Mouse (Mus musculus) heart, embryonic 13.5 days (tissue): ENCODE results near the gene Armh1. TPM values are rescaled to one million over a fixed set of nuclear protein-coding genes. Genes with fewer than 3 reads are reported as not detected.
A peak's percentile ranks its signal among the peaks of the same experiment; 100 is the strongest.

ENCODE experiments used
- ATAC-seq: fragments of 200-750 bp; cut with Nextera tagmentation; 2 replicates; pipeline ENCODE4 v1.8.0; 2017; ENCODE audit warnings: moderate TSS enrichment; ENCODE audit not compliant: insufficient number of reproducible peaks, low FRiP score, low TSS enrichment; ENCODE audit errors: extremely low read depth
- H3K27ac ChIP-seq: fragments of 300-500 bp; sonication (generic); replicated peaks from 2 replicates; pipeline ENCODE4 v1.5.1; 2015; ENCODE audit warnings: moderate library complexity, mild to moderate bottlenecking, inconsistent platforms
- H3K27me3 ChIP-seq: fragments of 300-500 bp; sonication (generic); replicated peaks from 2 replicates; pipeline ENCODE4 v1.6.1; 2015; ENCODE audit warnings: mild to moderate bottlenecking, inconsistent platforms
- H3K36me3 ChIP-seq: fragments of 300-500 bp; sonication (generic); 2 replicates; pipeline ENCODE4 v1.6.1; 2015; ENCODE audit warnings: mild to moderate bottlenecking, inconsistent platforms
- H3K4me1 ChIP-seq: fragments of 300-500 bp; sonication (generic); 2 replicates; pipeline ENCODE4 v1.6.1; 2015; ENCODE audit warnings: inconsistent platforms
- H3K4me2 ChIP-seq: fragments of 300-500 bp; sonication (generic); 2 replicates; pipeline ENCODE4 v1.6.1; 2015; ENCODE audit warnings: inconsistent platforms, mild to moderate bottlenecking, moderate library complexity
- H3K4me3 ChIP-seq: fragments of 300-500 bp; sonication (generic); 2 replicates; pipeline ENCODE4 v1.5.1; 2015; ENCODE audit warnings: moderate library complexity, mild to moderate bottlenecking, inconsistent platforms
- H3K9ac ChIP-seq: fragments of 300-500 bp; sonication (generic); 2 replicates; pipeline ENCODE4 v1.6.1; 2015; ENCODE audit warnings: inconsistent platforms, mild to moderate bottlenecking, moderate library complexity
- H3K9me3 ChIP-seq: fragments of 300-500 bp; sonication (generic); 2 replicates; pipeline ENCODE4 v1.6.1; 2016; ENCODE audit warnings: inconsistent platforms
- WGBS: fragments of 180-500 bp; shearing (Covaris S2); methylation state at CpG from one replicate; pipeline ENCODE4 v1.1.7; 2015; ENCODE audit warnings: mixed read lengths; 5-methylcytosine and 5-hydroxymethylcytosine counted together
- polyA plus RNA-seq: library from polyadenylated mRNA; unstranded; fragments of >200 nt; fragmentation: Nextera tagmentation; extraction: Ambion mirVana; gene quantifications from 2 replicates; pipeline ENCODE4 v1.2.1, GENCODE M21; 2015

The Armh1 gene
- polyA plus RNA-seq, 1 experiment from 2014 or later: 0.35 TPM

DNA sequence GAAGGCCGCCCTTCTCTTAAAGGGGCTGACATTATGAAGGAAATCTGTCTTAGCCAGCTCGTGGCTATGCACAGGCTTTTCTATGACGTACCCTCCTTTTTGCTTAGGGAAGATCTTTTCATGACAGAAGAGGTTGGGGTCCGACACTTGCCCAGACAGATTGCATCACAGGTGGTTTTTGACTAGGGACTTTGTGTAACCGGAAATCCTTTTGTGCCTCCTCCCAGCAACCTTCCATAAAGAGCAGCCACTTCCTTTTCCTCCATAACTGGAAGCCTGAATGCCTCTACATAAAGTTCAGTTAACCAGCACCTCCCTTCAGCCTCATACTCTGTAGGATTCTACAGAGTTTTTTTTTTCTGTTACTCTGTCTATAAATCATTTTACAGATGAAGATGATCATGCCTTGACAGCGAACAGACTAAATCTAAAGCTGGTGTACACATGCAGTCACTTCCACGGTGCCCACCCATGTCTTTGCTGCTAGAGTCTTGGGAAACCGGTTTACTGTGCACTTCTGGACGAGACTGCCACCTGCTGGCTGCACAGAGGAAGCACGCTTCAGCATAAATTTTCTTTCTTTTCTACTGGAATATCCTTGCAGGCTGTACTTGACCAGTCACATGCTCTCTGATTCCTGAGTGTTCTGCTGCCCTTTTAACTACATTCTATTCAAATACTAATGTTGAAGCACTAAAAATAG lies 33.3 kb downstream of the Armh1 start:
- WGBS: 30% methylated on average over 10 of the region's 10 CpGs
- ATAC-seq: no peak
- Histone ChIP-seq H3K4me2 (peak overlapping the region; percentile 13; the same call in 1 of the 2 replicates), H3K27me3 (no peaks in the 10 kb centered on the region), H3K4me1 (0 out of 2 replicates have a peak, but pooled peaks cover 4% of the 10 kb centered on the region), H3K27ac (no peak overlapping the region), H3K9me3 (no peaks in the 10 kb centered on the region), H3K4me3 (no peak overlapping the region), H3K36me3 (no peaks in the 10 kb centered on the region), H3K9ac (no peak overlapping the region)

DNA sequence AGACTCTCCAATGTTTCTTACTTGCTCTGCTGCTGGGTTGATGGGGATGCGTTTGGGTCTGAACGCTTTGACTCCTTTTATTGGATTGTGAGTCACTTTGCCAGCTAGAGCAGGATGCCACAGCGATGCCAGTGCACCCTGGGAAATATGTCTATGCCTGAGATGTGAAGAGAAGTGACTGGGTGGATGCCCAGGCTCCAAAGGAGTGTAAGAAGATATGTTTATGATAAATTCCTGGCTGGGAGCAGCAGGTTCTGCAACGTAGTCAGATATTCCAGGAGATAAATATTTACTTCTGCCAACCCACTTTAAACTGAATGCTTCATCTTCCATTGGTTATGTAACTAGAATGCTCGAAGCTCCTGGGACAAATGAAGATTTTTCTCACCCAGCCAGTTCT lies 34.9 kb downstream of the Armh1 start:
- no peak for ATAC-seq
- Histone ChIP-seq H3K27ac (no peak overlapping the region), H3K4me3 (no peak overlapping the region), H3K36me3 (no peaks in the 10 kb centered on the region), H3K4me2 (no peak overlapping the region), H3K9ac (no peak overlapping the region), H3K9me3 (no peaks in the 10 kb centered on the region), H3K27me3 (no peaks in the 10 kb centered on the region), H3K4me1 (0 out of 2 replicates have a peak, but pooled peaks cover 4% of the 10 kb centered on the region)
- 70% methylated on average over 5 of the region's 5 CpGs for WGBS

DNA sequence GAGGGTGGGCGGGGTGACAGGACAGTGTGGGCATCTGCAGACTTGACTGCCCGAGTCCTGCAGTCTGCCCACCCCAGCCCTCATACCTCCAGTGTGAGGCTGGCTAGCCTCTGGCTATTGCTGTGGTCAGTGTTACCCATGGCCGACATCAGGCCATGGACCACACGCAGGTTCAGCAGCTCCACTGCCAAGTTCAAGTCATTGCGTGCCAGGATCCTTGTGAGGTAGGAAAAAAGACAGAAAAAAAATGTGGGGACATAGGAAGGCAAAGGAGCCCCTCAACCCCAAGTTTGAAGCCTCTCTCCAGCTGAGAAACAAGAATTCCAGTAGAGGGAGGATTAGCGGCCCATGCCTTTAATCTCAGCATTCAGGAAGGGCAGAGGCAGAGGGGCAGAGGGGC lies 37.7 kb downstream of the Armh1 start:
- Histone ChIP-seq H3K36me3 (no peaks in the 10 kb centered on the region), H3K9ac (no peak overlapping the region)

DNA sequence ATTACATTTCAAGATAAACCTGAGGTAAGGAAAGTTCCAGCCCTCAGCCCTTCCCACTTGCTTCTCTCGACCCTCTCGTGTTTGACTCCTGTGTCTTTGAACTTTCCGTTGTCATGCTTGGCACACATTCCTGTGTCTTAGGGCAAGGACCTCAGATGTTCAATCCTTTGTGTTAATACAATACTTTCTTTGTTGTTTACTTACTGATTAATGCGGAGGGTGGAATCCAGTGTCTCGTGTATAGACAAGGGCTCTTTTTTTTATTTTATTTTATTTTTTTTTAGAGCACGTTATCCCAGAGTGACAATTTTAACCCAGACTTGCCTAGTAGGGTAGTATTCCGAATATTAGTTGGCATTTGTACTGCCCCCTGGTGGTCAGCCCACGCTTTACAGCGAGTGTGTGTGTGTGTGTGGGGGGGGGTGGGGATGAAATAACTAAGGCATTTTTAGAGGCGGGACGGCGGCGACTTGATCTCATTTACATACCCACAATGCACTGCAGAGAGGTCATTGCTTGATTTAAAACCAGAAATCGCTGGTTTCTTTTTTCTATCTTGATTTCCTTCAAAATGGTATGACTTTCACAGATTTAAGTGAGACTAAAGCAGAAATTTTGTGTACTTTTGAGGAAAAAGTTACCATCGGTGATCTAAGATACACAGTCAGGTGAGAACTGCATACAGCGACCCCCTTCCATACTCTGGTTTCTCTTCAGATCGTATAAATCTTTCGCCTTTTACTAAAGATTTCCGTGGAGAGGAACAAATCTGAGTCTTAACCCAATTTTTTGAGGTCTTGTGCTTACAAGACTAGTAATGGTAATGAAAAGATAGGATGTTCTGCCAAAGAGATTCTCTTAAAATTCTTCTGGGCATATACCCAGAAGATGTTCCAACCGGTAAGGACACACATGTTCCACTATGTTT lies 41.5 kb downstream of the Armh1 start:
- Histone ChIP-seq H3K4me3 (peak overlapping the region; percentile 26), H3K36me3 (no peaks in the 10 kb centered on the region), H3K27me3 (no peaks in the 10 kb centered on the region), H3K9me3 (no peaks in the 10 kb centered on the region), H3K9ac (peak overlapping the region; percentile 53), H3K27ac (no peak overlapping the region), H3K4me2 (peak overlapping the region; percentile 34), H3K4me1 (no peaks in the 10 kb centered on the region)
- WGBS: 4% methylated on average over 20 of the region's 20 CpGs
- ATAC-seq: no peak

More for the DNA sequence above, 37.7 kb downstream of the Armh1 start:
- Histone ChIP-seq H3K9me3 (no peaks in the 10 kb centered on the region), H3K4me1 (0 out of 2 replicates have a peak, but pooled peaks cover 4% of the 10 kb centered on the region), H3K27ac (no peak overlapping the region), H3K4me3 (no peak overlapping the region), H3K4me2 (no peak overlapping the region), H3K27me3 (no peaks in the 10 kb centered on the region)
- 79% methylated on average over 6 of the region's 6 CpGs for WGBS
- no peak for ATAC-seq

DNA sequence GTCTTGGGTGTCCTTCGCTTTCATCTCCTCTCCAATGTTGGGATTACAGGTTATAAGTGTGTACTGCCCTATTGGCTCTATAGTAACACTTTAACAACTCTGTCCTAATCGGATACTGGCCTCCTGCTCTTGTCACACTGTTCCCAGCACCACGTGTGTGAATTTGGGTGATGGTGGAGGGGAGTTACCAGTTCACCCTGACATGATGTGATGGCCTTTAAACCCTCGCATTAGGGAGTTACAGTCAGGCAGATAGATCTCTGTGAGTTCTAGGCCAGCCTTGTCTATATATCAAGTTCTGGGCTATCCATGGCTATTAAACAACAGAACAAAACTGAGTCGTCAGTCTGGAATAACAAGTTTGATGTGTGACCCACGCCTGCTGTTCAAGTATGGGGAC lies 42.3 kb downstream of the Armh1 start:
- Histone ChIP-seq H3K27ac (no peak overlapping the region), H3K9ac (no peak overlapping the region), H3K27me3 (no peaks in the 10 kb centered on the region), H3K4me2 (no peak overlapping the region), H3K9me3 (no peaks in the 10 kb centered on the region), H3K36me3 (no peaks in the 10 kb centered on the region), H3K4me1 (no peaks in the 10 kb centered on the region), H3K4me3 (no peak overlapping the region)
- 80% methylated on average over 6 of the region's 6 CpGs for WGBS
- ATAC-seq: no peak

DNA sequence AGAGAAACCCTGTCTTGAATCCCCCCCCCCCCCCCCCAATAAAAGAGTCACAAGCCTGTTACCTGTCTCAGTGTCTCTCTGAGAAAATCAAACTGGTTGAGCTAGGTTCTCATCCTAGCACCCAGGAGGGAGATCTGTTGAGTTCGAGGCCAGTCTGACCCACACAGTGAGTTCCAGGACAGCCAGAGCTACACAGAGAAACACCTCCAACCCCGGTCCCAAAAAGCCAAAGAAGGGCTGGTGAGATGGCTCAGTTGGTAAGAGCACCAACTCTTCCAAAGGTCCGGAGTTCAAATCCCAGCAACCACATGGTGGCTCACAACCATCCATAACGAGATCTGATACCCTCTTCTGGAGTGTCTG lies 49.0 kb downstream of the Armh1 start:
- H3K4me2 ChIP-seq: peak overlapping the region; percentile 70
- ATAC-seq: no peak
- no peaks in the 10 kb centered on the region for H3K36me3 ChIP-seq
- H3K9ac ChIP-seq: peak overlapping the region; percentile 80
- H3K27me3 ChIP-seq: no peaks in the 10 kb centered on the region
- H3K4me3 ChIP-seq: peak overlapping the region; percentile 47; the same call in 1 of the 2 replicates
- peaks cover 5% of the 10 kb centered on the region; the same call in 1 of the 2 replicates for H3K4me1 ChIP-seq
- no peaks in the 10 kb centered on the region for H3K9me3 ChIP-seq
- peak overlapping the region; percentile 80 for H3K27ac ChIP-seq
- 52% methylated on average over 4 of the region's 4 CpGs for WGBS

DNA sequence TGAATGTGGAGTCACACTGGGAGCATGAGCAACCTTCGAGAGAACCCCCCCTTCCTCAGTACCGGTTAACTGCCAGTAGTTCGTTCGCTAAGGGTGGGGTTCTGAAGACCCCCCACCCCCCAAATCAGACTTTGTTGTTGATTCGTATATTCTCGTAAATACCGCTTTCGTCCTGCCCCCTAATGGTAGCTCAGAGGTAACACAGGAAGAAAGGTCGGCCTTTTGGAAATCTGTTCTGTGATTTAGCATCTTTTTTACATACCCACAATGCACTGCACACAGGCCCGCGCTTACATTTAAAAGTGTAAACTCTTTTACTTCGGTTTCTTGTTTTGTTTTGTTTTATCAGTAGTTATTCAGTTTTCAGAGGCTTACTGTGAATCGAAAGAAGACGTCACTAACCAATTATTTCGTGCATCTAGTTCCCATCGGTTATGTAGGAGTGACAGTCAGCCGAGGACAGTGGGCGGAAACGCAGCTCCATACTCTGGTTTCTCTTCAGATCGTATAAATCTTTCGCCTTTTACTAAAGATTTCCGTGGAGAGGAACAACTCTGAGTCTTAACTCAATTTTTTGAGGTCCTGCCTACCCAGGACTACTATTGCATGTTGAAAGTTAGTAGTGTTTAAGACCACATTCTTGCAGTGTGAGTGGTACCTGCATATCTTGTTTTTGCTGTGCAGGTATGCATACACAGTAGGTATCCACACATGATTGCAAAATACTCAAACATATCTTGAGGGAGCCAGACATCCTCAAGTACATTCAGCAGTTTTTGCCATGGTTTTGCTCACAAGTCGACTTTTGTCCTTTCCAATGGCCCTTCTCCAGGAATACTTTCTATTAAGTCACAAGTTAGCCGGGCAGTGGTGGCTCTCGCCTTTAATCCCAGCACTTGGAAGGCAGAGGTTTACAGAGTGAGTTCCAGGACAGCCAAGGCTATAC lies 49.6 kb downstream of the Armh1 start:
- H3K4me3 ChIP-seq: peak overlapping the region; percentile 47
- 2% methylated on average over 25 of the region's 25 CpGs for WGBS
- no peaks in the 10 kb centered on the region for H3K36me3 ChIP-seq
- no peaks in the 10 kb centered on the region for H3K27me3 ChIP-seq
- ATAC-seq: no peak; the same call in 1 of the 2 replicates
- peaks cover 5% of the 10 kb centered on the region; the same call in 1 of the 2 replicates for H3K4me1 ChIP-seq
- H3K9me3 ChIP-seq: no peaks in the 10 kb centered on the region
- peak overlapping the region; percentile 80 for H3K27ac ChIP-seq
- H3K4me2 ChIP-seq: peak overlapping the region; percentile 70
- H3K9ac ChIP-seq: peak overlapping the region; percentile 80

DNA sequence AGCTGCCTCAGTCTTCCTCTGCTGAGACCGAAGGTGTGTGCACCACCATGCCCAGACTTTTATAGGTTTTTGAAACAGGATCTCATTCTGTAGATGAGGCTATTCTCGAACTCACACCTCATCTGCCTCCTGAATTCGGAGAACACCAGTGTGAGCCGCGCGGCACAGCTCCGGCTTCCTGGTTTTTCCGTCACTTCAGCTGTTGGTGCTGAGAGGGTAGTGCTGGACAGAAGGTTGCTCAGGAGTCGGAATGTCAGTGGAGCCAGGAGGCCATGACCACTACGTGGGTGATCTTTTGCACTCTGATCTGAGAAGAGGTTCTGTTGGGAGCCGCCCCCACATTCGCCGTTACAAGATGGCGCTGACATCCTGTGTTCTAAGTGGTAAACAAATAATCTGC lies 60.1 kb downstream of the Armh1 start:
- Histone ChIP-seq H3K9me3 (no peaks in the 10 kb centered on the region), H3K4me2 (no peak overlapping the region), H3K4me3 (no peak overlapping the region), H3K27ac (no peak overlapping the region), H3K9ac (no peak overlapping the region), H3K27me3 (no peaks in the 10 kb centered on the region), H3K4me1 (peaks cover 11% of the 10 kb centered on the region), H3K36me3 (no peaks in the 10 kb centered on the region)
- 93% methylated on average over 14 of the region's 14 CpGs for WGBS
- no peak for ATAC-seq

DNA sequence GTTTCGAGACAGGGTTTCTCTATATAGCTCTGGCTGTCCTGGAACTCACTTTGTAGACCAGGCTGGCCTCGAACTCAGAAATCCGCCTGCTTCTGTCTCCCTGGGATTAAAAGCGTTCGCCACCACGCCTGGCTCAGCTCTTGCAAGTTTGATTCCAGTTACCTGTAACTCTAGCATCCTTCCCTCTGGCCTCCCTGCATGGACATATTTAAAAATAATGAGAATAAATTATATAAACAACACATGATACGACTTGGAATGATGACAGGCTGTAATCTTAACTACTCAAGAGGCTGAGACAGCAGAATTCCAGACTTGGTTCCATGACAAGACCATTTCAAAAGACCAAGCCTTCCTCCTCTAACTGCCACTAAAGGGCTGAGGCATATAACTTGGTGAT lies 61.3 kb downstream of the Armh1 start:
- WGBS: 70% methylated on average over 7 of the region's 7 CpGs
- Histone ChIP-seq H3K36me3 (no peaks in the 10 kb centered on the region), H3K4me3 (no peak overlapping the region), H3K27me3 (no peaks in the 10 kb centered on the region), H3K9me3 (no peaks in the 10 kb centered on the region), H3K4me2 (no peak overlapping the region), H3K27ac (peak overlapping the region; percentile 84), H3K9ac (peak overlapping the region; percentile 81), H3K4me1 (peaks cover 11% of the 10 kb centered on the region)
- no peak for ATAC-seq

DNA sequence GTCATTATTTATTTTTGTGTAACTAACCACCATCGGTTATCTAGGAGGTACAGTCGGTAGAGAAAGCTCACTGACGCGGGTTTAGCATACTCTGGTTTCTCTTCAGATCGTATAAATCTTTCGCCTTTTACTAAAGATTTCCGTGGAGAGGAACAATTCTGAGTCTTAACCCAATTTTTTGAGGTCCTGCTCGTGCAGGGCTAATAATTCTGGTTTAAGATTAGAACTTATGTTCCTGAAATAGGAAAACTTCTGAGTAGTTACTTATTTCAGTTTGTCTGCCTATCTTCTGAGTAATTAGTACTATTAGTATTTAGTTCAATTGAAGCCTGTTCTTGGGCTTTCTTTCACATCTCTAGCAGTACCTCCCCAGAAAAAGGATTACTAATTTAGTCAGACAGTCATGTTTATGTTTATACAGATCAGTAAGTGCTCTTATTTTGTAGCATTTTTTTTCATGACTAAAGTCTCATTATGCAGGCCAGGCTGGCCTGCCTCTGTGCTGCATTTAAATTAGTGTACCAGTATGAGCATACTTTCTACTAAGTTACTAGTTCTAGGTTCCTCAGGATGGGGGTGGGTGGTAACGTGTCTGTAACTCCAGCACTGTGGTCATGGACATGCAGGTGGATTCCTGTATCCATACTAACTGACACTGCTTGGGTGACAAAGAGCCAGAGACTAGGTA lies 61.9 kb downstream of the Armh1 start:
- Histone ChIP-seq H3K4me1 (peaks cover 11% of the 10 kb centered on the region), H3K9me3 (no peaks in the 10 kb centered on the region), H3K4me2 (peak overlapping the region; percentile 66), H3K27me3 (peaks cover 2% of the 10 kb centered on the region; the same call in 1 of the 2 replicates), H3K9ac (peak overlapping the region; percentile 81), H3K27ac (peak overlapping the region; percentile 84), H3K36me3 (no peaks in the 10 kb centered on the region), H3K4me3 (peak overlapping the region; percentile 46)
- whole genome bisulfite sequencing: under 1% methylated on average over 9 of the region's 9 CpGs
- ATAC-seq: peak; percentile 42
